Mouse (Mus musculus): ENCODE measurements around the gene Otp.

Gene Otp

DNA sequence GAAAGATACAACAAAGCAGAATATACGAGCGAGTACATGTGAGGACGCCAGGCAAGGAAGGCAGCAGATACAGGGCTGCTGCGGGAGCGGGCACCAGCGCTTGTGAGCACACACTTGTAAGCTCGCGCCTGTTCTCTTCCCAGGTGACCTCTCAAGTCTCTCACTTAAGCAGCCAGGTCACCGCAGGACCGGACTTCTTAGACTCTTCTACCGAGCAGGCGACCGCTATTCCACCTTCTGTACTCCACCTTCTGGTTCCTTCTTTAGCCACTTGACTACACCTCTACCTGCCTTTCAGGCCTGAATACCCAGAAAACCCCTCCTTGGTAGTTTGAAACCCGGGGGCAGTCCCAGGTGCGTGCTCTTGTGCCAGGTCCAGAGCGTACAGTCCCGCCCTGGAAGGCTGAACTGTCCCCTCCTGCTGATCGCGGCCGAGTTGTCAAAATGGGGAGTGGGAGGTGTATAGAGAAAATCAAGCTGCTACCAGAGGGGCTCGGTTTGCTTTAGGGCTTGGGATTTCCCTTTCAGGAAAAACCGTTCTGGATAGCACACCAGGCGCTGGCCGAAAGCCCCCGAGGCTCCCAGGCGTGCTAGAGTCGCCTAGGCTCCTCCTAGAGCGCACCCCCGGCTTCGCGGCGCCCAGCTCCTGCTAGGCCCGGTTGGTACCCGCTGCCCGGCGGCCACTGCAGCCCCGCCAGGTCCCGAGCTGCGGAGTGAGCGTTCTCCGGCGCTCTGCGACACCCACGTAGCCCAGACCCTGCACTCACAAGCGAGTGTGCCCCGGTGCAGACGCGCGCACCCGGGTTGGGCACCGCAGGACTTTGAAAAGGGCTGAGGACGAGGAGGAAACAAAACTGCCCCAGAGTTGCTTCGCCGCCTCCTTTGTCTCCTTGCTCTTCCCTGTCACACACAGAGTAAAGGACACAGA is 2.0 kb upstream of the Otp start:
- no peak for DNase-seq (ENCODE audit: extremely low spot score, low read depth, low spot score)

DNA sequence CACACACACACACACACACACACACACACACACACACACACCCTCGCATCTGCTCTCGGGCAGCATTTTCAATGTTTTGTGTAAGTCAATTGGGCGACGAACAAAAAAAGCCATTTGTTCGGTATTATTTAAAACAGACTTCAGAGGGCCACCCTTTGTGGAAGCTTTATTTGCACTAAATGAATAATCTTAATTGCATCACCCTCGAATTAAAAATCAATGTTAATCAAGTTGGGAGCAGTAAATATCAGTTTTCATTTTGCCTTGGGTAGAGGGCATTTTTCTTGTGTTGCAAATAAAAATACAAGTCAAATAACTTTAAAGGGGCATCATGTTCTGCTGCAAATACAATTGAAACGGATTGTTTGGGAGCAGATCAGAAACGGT is 1.4 kb upstream of the Otp start:
- no peak for DNase-seq (ENCODE audit: extremely low spot score, low read depth, low spot score)

DNA sequence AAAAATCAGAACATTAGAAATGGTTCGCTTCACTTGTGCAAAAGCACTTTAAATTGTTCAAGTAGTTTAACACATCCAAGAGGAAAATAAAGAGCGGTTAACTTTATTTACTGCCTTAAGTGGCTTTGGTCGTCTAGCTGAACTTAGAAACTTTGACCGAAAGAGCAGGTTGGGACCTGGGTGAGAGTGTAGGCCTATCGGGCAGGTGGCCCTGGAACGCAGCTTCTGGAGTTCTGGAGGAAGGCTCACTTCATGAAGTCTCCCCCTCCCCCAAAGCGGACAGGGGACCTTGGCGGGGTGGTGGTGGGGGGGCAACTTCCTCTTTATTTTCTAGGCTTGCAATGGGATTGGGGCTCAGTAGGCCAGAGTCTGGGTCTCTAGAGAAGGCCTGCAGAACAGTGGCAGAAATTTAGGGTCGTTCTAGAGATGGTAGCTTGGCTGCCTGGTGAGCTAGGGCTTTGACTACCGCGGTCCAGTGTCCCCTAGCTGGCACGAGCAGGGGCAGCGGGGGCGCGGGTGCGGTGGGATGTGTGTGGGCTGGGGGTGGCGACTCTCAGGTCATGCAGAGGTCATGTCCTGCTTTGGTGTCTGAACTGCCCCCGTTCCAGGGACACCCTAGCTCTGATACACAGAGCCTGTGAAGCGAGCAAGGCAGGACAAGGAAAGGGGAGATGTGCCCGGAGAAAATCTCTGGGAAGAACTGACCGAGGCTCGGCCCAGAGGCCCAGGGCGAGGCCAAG is 576 bp upstream of the Otp start:
- DNase-seq (ENCODE audit: extremely low spot score, low read depth, low spot score) = no peak

DNA sequence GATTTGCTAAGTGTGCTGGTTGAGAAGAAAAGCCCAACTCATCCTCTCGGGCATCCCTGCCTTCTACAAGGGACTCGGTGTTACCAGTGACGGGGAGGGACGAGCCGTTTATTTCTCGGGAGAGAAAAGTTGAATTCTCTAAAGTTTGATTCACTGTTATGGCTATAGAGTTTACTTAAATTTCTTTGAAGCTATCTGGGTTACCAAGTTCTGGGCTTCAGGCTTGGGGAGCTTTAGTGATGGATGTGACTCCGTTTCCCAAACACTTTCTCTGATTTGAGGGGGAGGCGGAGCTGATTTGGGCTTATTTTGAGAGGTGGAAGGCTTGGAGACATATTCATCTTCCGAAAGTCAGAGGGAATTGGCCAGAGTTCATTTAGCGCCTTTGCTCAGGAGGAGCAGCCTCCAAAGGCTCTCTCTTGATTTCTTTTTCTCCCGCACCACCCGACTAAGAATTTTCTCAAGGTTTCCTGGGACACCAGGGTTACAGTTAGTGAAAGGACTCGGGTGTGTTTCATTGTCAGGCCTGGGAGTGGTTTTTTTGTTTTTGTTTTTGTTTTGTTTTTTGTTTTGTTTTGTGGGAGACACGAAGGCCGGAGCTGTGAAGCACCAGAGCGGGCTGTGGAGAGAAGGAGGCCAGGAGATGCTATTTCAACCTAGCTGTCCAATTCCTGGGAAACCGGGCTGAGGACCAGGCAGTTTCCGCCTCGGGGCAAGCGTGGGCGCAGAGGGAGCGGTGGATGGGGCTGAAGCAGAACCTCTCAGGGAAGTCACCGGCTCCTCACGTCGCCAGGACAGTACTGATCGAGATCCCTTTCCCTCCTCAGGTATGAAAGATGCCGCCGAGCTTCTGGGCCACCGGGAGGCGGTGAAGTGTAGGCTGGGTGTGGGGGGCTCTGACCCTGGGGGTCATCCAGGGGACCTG is 1.1 kb downstream of the Otp start:
- DNase-seq (ENCODE audit: extremely low spot score, low read depth, low spot score) = no peak

DNA sequence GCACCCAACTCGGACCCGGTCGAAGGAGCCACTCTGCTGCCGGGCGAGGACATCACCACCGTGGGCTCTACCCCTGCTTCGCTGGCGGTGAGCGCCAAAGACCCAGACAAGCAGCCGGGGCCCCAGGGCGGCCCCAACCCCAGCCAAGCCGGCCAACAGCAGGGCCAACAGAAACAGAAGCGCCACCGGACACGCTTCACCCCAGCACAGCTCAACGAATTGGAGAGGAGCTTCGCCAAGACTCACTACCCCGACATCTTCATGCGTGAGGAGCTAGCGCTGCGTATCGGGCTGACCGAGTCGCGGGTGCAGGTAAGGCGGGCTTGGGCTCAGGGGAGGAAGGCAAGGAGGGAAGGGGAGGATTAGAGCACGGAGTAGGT is 1.8 kb downstream of the Otp start:
- DNase-seq (ENCODE audit: extremely low spot score, low read depth, low spot score) = no peak

DNA sequence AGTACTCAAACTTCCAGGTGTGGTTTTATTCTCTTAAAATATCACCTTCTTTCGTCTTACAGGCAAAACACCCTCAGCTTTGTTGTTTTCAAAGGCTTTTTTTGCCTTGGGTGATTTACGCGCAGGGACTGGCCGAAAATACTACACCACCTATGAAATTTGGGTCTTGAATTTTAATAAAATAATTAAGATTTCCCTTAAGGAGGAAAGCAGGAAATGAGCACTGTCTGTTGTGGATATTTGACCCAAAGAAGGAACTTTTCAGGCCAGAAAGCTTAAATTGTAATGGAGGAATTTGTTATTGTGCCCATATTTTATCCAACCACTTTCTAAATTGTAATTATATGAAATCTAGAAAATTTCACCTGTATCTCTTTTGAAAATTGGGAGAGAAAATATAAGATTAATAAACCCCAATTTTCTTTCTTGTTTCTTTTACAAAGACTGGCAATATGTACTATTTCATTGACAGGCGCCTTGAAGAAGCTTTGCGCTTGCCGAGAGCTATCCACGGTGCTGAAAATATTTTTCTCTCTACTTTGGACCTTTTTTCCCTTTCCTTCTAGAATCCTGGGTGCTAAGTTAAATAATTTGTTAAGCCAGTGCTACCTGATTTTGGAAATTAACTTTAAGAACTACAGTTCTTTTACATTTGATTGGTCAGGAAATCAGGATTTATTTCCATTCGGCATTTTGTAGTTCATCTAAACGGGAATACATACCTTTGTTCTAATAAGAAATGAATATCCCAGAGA is 2.8 kb downstream of the Otp start:
- no peak for DNase-seq (ENCODE audit: extremely low spot score, low read depth, low spot score)

DNA sequence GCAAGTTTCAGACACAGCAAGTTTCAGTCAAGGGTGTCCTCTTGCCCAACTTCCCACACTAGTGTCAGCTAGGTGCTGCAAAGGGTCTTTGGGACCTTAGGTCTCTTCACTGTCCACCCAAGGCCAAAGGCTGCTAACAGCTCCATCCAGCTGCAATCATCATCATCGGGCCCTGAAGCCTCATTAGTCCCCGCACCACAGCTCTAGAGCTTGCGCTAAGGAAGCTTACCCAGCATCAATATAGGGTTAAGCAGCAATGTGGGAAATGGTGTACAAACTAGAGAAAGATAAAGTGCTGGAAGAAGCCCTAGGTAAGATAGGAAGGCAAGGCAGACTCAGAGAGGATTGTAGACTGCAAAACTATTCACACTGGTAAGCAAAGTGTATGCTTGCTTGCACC is 5.8 kb downstream of the Otp start:
- no peak for DNase-seq (ENCODE audit: extremely low spot score, low read depth, low spot score)

DNA sequence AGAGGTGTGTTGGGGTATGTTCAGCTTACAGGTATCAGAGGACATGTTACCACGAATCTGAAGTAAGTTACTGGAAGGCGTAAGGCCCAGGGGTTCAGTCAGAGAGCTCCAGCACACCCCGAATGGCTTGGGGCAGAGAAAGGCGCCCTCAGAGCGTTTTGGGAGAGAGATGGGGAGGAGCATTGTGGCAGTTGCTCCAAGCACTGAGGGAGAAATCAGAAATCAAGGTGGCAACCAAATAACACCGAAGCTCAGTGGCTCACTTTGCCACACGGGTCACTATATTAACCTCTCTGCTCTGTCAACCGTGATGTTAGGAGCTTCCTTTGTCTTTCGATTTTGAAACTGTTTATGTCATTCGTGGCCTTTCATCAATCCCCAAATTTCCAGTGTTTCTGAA is 6.8 kb downstream of the Otp start:
- no peak for DNase-seq (ENCODE audit: extremely low spot score, low read depth, low spot score)

DNA sequence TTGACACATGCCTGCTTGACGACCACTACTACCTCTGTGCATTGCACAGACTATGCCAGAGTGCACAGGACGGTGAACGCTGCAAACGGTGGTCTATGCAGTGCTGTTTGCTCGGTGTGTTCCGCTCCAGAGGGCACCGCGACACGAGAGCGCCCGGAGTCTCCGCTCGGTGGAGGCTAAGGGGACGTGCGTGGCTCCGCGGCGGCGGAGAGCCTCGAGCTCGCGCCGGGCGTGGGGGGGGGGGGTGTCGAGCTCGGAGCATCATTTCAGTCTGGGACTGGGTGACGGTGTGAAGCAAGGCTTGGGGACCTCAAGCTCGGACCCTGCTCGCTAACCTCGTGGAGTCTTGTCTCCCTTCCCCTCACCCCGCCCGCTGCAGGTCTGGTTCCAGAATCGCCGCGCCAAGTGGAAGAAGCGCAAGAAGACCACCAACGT is 7.3 kb downstream of the Otp start:
- DNase-seq (ENCODE audit: extremely low spot score, low read depth, low spot score) = no peak

DNA sequence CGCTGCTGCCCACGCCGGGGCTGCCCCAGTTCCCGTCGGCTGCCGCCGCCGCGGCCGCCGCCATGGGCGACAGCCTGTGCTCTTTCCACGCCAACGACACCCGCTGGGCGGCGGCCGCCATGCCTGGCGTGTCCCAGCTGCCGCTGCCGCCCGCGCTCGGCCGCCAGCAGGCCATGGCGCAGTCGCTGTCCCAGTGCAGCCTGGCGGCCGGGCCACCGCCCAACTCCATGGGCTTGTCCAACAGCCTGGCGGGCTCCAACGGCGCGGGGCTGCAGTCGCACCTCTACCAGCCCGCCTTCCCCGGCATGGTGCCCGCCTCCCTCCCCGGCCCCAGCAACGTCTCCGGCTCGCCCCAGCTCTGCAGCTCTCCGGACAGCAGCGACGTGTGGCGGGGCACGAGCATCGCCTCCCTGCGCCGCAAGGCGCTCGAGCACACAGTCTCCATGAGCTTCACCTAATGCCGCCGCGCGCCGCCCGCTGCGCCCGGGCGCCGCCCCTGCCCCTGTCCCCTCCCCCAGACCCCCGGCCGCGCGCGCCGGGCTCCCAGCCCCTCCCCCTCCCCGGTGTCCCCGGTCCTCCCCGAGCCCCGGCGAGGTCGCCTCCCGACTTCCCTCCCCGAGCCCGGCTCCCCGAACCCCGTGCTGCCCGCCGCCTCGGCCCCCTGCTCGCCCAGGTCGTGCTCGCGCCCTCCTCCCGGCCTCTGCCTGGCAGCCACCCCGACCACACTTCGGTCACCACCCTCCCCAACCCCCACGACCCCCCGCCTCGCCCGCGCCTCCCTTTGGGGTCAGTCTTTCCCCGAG is 8.0 kb downstream of the Otp start:
- DNase-seq (ENCODE audit: extremely low spot score, low read depth, low spot score) = no peak

DNA sequence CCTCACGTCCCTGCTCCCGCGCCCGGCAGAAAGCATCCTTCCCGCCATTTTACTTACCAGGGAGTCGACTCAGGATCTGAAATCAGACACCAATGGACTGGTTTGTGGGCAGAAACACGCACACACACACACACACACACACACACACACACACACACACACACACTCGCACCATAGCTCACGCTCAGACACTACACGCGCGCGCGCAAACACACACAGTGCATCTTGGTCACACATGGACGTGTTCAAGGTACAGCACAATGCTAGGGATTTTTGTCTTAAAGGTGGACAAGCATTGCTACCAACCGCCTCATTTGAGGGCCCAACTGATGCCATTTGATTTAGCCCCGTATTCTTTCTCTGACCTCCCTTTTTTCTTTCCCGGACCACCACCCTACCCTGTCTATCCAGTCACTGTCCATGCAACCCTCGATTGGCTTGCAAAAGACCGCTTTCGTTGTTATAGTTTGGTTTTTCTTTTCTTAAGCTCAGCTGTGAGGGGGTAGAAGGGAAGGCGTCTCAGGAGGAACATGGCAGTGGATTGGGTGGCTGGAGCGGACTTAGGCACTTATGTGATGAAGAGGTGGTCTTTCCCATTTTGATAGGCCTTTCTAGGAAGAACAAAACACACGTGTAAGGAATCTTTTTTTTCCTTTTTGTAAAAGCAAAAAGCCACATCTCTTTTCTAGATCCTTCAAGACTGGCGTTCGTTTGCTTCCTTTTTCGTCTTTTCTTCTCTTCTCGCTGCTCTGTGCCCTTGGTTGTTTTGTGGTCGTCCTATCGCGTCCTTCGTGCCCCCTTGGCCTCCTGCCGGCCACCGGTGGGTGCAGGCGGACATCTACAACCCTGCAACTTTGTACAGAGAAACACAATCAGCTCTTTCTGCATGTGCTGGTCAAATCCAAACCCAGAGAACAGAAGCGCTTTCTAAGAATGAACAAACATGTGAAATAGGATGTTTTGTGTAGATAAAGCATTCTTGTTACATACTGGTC is 8.9 kb downstream of the Otp start:
- DNase-seq (ENCODE audit: extremely low spot score, low read depth, low spot score) = no peak

DNA sequence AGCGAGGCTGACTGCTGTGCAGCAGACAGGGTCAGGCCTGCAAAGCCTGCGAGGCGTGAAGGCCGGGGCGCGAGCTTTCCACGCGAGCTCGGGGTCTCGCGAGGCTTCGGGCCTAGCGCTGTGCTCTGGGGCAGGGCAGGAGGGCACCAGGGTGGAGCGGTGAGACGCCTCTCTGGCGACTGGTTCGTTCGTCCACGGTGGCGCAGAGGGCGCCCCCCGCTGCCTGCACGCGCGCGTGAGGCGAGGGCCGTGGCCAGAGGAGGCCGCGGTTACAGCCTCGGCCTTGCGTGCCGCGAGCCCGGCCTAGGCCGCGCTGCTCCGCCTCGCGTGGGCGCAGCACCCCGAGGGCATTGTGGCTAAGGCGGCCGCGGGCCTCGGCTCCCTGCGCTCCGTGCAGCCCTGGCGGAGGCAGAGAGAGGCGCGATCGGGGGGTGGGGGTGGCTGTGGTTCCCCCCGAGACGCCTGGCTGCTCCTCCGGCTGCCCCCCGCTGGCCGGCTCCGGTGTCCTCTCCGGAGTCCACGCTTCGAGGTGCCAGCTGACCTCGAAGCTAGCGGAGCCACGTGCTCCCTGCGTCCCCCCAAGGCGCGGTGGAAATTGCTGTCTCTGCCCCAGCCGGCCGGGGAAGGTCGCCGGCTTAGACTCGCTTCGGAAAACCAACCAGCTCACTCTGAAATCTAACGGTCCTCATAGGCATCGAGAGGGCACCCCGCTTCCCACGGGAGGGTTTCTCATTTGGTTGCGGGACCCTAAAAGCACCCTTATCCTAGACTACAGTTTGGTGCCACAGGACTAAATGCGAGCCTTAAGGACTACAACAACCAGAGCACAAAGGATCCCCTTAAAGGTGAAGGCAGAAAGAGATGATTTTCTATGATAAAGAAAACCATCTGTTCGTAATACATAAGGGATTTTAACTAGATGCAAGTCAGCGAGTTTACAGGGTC is 10.2 kb downstream of the Otp start:
- DNase-seq (ENCODE audit: extremely low spot score, low read depth, low spot score) = no peak

DNA sequence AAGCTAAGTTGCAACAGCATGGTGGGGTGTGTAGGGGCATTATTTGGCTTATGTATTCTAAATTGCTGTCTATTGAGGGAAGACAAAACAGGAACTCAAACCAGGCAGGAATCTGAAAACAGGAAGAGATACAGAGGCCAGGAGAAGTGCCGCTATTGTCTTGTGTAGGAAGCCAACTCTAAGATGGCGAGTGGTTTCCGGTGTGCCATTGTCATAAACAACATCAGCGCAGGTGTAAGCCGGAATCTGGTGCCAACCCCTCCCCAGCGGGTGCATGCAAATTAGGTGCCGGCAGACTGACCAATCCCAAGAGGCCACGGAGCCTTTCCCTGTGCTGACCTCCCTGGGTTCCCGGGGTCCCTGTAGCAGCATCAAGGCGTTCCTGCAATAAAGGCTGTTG is 32.4 kb downstream of the Otp start:
- DNase-seq (ENCODE audit: extremely low spot score, low read depth, low spot score) = no peak

DNA sequence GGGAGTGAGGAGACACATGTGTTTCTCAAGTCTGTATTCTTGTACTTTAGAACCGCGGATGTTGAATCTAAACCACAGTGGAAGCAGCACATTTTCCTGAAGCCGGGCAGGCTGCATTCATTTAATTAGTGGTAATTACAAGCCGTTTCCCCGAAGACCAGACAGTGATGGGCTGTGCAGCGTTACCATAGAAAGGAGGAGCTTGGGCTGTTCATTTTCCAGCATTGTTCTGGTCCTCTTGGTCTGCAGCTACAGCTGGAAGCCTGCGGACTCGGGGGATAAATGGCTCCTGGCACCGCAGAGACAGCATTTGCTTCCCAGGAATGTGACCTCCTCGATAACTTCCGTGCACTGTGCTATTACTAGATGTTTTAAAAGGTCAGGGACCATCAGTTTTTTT is 37.6 kb downstream of the Otp start:
- DNase-seq (ENCODE audit: extremely low spot score, low read depth, low spot score) = no peak

DNA sequence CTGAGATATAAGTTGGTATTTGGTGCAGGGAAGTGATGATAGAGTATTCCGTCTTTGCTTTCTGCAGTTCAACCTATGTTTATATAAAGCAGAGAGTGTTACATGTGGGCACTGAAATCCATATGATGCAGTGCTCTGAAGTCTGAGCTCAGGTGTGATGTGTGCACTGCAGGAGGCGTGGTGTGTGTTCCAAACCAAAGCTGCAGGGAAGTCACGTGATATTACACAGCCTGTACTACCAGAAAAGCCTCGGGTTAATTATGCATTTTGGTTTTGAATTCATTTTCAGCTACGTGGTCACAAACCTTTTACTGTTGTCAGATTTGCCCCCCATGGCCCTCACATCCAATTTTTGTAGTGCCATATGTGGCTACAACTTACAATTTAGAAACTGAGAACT is 40.3 kb downstream of the Otp start:
- no peak for DNase-seq (ENCODE audit: extremely low spot score, low read depth, low spot score)

DNA sequence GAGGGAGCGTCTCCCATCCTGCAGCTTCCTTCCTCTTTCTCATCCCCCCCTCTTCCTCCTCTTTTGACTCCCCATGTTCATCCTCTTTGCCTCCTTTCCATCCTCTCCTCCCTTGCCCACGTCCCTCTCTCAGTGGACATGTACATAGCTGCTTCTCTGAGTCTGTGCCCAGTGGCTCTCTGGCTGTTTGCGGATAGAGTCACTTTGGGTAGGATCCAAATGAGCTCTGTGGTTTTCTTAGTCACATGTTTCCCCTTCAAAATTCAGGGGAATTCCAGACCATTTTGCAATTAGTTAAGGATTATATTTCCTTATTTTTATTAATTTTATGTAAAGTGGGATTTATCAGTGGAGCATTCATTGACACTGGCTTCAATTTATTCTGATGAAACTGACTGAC is 52.7 kb downstream of the Otp start:
- DNase-seq (ENCODE audit: extremely low spot score, low read depth, low spot score) = no peak

All from hindlimb bud, embryonic 11.5 days (tissue).